Mouse (Mus musculus) spleen, postnatal 0 days (tissue): ENCODE results near the gene Myb. TPM values are rescaled to one million over a fixed set of nuclear protein-coding genes. Genes with fewer than 3 reads are reported as not detected.

Experiments
- polyA plus RNA-seq: library from polyadenylated mRNA; unstranded; fragments of >200 nt; fragmentation: Nextera tagmentation; extraction: Ambion mirVana; gene quantifications from 2 replicates; pipeline ENCODE4 v1.2.1, GENCODE M21; 2015

The Myb gene
- polyA plus RNA-seq = 37.9 and 39.0 TPM in 2 replicates

DNA sequence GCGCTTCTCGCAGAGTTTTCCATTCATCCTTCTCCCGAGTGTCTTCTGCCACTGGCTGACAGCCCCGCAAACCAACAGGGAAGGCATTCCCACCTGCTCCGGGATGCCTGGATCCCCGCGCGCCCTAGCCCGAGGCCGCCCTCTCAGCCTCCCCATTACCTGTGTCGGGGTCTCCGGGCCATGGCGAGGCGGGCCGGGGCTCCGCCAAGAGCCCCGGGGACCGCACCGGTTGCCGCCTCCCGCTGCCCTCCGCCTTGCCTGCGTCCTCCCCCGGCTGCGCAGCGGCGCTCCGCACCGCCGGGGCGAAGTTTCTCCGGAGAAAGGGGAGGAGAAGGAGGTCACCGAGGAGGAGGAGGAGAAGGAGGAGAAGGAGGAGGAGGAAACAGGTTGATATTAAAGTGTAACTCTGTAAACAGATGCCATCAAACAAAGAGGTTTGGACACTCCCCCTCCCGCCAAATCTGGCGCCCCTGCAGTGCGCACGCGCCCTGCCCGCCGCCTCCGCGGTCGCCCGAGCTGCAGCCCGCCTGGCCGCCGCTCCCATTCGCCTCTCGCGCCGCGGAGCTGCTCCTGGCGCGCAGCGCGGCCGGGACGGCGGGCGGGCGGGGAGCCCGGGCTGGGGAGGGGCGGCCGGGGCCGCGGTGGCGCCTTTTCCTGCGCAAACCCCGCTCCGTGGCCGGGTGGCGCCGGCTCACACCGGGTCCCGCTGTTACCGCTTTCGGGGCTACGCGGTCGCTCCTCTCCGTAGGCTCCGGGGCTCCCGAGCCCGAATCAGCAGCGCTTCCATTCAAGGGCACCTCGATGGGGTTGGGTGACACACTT is at the start of gene Myb:
TSS of gene Myb (minus strand) at position 448 of the 822 bp plus-strand sequence.

Other genes starting within 250 kb of the Myb start
- 6.4 and 6.7 TPM in 2 replicates for gene Ahi1, start 208.4 kb downstream of the Myb start, polyA plus RNA-seq
- gene Hbs1l, start 135.0 kb upstream of the Myb start, polyA plus RNA-seq = 48.8 and 55.5 TPM in 2 replicates
- gene Aldh8a1, start 216.3 kb upstream of the Myb start, polyA plus RNA-seq = 0.06 and 0.07 TPM in 2 replicates